Mouse (Mus musculus) heart, postnatal 4 days (tissue): Measurements from ENCODE around the gene Otop2. TPM values are rescaled to one million over a fixed set of nuclear protein-coding genes. Genes with fewer than 3 reads are reported as not detected.

Source experiments
- DNase-seq: peaks from one replicate; pipeline ENCODE4 v3.0.0; 2021
- total RNA-seq, 2 experiments: library from RNA; stranded (reverse); gene quantifications; 2 replicates each; pipeline ENCODE4 v1.2.3; 2021

The Otop2 gene
- total RNA-seq, 2 experiments from 2014 or later, result not detected

DNA sequence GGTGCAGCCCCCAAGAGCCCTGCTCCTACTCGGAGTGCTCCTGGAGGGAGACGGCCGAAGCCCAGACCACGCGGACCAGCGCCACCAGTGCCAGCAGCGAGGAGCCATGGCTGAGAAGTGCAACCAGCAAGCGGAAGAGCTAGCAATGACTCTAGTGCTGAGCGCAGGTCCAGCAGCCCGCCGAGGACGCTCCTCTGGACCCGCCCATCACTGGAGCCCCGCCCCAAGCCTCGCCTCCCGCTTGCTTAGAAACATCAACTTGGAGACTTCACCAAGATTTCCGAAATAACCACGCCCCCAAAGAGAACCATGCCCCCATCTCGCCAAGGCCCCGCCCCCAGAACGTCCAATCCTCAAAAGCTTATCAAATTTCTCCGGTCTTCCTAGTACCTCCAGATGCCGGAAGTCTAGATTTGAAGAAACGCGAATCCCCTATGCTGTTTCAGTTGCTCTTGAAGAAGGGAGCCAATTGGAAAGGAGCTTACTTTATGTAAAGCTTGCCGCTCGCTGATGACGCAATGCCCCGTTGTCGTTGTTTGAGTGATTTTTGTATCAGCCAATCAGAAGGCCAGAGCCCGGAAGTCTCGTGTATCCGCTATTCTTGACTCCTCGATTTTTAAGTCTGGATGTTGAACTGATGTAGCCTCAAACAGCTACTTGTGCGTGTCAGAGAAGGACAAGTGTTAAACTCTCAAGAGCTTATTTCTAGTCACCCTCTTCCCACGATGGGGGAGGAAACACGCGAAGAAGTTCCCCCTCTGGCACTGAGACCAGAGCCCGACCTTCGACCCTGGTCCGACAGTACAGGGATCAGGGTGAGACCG, 30.0 kb upstream of the Otop2 start, which contains the start of gene Fdxr:
TSS of gene Fdxr (minus strand) at position 271 of the 824 bp plus-strand sequence.
- DNase-seq, result peak; percentile 99

DNA sequence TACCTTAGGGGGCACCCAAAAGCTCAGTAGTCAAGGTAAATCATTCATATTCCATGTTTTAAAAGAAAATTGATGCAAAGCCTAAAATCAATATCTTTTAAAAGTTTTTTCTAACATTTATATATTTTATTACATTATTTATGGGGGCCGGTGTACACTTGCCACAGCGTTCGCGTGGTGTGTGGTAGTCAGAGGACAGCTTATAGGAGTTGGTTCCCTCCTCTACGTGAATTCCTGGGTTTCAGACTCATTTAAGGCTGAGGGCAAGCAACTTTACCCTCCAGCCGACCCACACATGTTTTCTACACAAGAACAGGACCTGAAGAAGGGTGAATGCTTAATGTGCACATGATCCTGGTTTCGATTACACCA, 29.4 kb upstream of the Otop2 start:
- no peak for DNase-seq

DNA sequence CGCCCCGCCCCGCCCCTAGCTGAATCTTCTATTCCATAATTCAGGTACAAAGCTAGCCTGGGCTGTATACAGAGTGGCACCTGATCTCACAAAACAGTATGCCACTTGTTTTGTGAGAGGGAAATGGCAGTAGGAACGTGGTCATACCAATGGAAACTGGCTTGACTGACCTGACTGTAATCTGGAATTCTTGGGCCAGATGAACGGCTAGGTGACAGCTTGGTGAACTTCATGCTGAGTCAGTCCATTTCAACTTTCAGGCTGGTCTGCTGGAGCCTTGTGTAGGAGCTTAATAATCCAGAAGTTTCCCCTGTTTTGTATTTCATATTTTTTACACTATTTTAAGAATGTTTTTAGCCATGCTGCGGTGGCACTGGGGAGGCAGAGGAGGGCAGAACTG, 28.8 kb upstream of the Otop2 start:
- no peak for DNase-seq

DNA sequence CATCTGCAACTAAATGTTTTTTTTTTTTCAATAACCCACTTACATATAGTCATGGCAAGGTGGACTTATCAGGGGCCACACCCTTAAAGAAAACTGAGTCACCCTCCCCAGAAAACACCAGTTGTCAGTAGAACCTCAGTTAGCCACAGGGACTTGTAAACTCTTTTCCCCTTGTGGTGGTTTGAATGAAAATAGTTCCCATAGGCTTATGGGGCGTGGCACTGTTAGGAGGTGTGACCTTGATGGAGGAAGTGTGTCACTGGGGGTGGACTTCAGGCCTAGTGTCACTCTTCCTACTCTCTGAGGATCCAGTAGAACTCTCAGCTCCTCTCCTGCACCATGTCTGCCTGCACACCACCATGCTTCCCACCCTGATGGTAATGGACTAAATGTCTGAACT, 27.2 kb upstream of the Otop2 start:
- no peak for DNase-seq

DNA sequence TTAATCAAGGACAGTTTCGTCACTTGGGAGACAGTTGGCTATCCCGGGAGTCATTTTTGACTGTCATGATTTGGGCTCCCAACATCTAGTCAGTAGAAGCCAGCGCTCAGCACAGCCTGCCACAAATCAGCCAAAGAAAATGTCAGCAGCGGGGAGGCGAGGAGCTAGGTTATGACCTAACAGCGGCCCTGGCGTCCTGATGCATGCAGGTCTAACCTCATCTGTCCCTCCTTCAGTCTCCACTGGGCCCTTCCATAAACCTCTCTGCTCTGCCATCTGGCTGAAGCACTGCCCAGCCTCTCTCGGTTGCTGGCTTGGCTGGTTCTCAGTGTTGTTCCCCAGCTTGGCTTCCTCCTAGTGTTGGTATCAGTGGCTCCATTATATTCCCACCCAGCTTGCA, 24.7 kb upstream of the Otop2 start:
- DNase-seq, result no peak

DNA sequence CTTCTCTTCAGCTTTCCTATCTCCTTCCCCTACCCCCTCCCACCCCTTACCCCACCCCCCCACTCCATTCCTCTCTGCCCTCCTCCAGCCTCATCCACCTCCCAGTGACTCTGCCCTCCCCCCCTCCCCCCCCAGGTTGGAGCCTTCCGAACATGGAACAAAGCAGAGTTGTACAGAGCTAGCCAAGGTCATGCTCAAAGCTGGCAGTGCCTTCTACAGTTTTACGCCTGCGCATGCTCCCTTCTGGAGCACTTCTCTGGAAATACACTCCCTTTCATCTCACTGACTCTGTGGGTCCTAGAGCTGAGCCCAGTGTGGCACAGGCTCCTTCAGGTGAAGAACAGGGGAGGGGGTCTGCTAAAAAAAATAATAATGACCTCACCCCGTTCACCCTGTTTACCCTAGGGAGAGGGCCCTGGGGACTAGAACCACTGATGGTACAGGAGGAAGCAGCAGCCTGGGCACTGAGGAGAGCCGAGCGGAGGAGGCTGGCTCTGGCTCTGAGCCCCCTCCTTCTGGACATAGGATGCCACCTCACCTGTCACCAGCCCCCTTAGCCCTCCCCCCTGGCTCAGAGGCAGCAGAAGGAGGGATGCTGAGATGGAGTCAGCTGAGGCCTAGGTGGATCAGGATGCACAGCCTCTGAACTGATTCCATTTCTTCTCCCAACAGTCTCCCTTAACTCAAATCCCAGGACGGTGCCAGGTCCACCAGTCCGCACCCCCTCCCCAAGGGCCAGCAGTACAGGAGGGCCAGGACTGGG, 24.1 kb upstream of the Otop2 start:
- no peak for DNase-seq

DNA sequence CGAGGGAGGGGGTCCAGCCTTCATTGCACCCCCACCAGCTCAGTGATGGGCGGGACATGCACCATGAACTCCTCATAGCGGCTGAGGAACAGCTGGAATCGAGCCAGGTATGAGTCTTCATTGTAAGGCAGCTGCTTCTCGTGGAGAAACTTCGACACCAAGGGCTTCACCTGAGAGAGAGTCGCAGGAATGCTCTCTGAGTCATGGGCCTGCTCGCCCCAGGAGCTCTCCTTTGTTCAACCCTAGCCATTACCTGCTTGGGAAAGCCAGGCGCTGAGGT, 23.5 kb upstream of the Otop2 start:
- DNase-seq, result no peak

DNA sequence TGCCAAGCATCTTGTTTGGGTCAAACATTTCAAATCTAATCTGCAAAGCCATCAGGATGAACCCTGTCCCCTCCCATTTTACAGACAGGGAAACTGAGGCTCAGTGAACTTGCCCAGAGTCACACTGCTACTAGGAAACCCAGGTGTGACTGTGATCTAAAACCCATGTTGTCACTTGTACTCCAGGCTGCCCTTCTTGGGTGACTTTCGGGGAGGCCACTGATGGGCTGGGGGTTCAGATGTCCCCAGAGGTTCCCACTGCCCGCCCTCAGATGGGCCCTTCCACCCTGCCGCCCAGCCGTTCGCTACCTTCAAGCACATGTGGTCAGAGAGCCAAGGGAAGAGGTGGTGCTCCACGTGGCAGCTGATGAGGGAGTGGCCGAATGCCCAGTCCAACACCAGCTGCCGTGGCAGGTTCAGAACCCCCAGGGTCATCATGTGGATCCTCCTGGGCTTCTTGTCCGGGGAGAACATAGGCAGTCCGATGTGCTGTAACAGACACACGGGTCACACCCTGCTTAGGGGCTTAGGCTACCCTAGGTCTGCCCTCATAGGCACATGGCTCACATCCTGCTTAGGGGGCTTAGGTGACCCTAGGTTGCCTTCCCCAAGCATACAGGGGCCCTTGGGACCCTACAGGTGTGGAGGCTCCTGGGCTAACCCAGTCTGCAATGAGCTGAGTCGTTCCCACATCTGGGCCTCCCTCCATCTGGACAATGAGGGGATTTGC, 22.9 kb upstream of the Otop2 start:
- DNase-seq, result no peak

DNA sequence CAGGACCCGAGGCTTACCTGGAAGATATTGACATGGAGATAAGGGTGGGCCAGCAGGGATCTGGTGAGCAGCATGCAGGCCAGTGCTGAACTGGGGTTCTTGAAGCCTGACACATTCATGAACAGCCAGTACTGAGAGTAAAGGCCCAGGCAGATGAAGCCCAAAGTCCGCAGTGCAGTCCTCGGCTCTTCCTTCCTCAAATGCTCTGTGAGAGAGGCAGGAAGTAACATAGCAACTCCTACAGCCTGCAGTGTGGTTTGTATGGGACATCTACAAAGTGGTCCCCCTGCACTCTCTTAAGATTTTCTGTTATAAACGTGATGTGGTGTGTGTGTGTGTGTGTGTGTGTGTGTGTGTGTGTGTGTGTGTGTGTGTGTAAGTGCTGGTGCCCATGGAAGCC, 21.7 kb upstream of the Otop2 start:
- no peak for DNase-seq

DNA sequence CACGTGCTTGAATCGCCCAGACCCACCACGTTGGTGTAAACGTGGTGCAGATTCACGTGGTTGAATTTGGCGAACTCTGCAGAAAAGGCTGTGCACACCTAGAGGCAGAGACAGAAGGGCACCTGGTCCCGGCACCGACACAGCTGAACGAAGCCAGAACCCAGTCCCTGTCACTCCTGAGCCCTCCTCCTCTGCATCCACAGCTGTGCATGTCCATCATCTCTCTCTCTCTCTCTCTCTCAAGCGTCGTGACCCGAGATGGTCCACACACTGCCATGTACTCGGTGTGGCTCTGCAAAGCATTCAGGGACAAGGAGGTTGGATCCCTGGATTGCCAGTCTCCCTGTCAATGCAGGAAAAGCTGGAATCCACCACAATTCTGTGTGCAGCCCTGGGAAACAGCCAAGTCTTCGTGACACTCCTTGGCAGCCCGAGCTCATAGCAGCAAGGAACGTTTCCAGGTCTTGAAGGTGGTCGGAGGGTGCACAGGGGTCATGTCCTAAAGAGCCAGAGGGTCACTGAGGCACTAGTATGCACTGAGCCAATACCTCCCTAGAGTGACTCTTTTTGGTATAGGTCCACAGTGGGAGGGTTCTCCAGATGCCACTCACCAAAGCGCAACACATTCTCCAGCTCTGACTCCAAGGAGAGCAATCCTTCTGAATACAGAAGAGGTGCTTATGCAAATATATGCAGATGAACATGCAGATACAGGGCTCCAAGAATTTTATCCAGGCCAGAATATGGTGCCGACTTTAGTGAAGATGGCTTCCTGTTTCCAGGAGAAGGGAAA, 20.6 kb upstream of the Otop2 start:
- DNase-seq, result no peak

DNA sequence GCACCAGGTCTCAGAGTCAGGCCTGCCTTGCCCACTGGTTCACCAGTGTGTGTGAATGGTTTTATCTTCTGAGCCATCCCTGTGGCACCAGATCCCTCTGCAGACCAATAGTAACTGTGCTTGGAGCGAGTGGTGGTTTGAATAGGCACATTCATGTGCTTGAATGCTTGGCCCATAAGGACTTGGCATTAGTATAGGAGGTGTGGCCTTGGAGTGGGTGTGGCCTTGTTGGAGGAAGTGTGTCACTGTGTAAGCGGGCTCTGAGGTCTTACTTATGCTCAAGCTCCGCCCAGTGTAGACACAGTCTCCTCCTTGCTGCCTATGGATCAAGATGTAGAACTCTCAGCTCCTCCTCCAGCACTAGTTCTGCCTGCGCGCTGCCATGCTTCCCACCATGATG, 19.6 kb upstream of the Otop2 start:
- no peak for DNase-seq

DNA sequence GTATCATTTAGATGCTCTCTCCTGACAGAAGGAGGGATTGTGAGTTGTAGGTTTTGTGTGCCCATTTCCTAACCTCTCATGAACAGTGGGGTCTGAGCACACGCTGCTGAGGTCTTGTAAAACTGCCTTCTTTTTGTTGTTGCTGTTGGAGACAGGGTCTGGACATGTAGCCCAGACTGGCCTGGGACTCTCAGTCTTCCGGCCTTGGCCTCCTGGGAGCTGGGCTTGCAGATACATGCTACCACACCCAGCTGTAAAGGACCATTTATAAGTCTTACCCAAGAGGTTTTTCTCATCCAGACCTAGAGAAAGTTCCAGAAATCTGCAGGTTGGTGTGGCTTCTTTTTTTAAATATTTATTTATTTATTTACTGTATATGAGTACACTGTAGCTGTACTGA, 18.7 kb upstream of the Otop2 start:
- no peak for DNase-seq

DNA sequence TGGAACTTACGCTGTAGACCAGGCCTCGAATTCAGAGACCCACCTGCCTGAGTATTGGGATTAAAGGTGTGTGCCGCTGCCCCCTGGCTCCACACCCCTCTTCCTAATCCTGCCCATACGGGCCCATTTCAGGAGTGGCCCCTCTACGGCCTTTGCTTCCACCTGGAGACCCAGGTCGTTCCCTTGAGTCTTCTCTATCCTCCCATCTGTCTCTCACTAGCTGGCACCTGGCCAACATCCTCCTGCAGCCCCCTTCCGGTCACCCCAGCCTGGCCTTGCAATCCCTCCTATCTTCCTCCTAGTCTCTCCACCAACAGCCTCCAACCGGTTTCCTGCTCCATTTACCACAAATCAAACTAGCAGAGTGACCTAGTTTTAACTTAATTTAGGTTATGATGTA, 17.1 kb upstream of the Otop2 start:
- no peak for DNase-seq

DNA sequence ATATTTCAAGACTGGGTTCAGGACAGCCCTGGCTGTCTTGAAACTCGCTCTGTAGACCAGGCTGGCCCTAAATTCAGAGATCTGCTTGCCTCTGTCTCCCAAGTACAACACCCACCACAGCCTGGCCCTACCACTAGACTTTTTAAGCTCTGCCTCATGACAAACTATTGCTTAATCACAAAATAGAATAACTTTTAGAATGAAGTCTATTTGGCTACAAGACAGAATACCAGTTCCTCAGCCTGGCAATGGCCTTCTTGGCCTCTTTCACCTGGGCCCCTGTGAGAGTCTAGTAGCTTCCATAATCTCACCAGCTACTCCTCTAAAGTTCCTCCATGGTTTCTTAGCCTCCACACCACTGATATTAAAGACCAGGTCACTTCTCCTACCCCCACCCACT, 16.6 kb upstream of the Otop2 start:
- no peak for DNase-seq

DNA sequence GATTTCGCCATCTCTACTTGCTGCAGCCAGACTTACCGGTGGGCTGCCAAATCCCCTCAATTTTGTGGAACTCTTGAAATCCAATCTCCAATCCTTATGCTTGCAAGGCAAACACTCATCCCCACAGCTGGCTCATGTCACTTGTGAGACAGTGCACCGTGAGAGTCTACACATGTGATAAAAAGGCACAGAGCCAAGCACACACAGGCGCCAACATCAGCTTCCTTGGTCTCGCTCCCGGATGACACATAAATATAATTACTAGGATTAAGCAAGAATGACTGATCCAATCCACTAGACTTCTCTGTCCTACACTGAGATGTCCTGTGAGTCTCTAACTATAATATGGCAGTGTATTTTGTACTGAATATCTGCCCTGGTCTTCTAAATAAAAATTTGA, 16.0 kb upstream of the Otop2 start:
- DNase-seq, result peak; percentile 83

DNA sequence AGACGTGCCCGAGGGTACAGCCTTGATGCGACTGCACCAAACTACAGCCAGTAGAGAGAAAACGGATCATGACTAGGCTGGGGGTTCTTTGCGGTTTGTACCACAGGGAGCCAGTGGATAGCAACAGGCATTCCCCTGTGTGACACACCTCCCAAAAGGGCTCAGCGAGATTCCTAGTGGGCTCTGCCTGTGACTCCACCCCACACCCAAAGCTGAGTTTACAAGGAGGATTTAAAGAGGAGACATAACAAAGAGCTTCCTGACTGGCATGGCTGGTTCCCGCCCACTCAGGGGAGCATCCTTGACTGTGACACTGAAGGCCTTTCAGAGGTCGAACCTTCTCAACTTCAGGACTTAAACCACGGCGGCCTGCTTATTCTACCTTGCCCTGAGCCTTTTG, 15.5 kb upstream of the Otop2 start:
- DNase-seq, result no peak

DNA sequence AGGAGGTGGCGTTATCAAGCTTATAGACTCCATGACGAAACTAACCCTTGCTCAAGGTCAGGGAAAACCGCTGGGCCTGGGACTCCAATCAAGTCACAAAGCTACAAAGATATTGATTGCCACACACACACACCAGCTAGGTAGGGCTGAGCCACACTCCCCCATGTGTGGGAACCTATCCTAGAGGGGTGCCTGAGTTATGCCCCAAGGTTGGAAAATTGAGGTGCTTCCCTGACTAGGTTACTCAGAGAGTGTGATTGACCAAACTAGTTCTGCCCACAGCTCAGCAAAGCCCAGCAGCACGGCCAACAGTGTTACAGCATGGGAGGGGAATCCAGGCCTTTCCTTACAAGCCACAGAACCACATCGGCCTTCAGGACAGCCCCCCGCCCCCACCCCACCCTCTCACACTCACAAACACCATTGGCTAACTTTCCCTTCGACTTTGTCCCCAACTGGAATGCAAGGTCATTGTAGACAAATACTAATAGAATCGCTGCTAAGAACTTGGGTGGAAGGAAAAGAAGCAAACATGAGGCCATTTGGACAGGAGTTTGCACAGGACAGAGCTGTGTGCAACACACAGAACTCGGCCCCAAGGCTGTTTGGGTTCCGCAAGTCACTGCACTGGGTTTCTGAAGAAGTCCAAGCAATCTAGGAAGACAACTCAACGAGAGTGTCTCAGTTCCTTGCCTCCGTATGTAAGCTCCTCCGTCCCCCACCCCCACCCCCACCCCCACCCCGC, 14.2 kb upstream of the Otop2 start:
- no peak for DNase-seq

DNA sequence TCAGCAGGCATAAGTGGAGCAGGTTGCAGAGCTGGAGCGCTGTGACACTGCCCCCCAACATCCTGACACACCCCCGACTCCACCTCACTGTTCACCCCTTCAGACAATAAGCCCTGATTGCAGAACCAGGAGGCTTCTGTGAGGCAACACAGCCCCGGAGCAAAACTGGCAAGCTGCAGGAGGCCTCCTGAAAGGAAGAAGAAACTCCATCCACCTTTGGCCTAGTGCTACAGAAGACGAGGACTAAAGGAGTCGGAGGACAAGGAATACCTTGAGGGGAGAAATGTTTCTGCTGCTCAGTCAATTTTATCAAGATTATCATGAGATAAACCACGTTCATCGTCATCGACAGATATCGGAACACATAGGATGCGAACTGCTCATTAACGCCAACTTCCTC, 11.0 kb upstream of the Otop2 start:
- DNase-seq, result no peak

DNA sequence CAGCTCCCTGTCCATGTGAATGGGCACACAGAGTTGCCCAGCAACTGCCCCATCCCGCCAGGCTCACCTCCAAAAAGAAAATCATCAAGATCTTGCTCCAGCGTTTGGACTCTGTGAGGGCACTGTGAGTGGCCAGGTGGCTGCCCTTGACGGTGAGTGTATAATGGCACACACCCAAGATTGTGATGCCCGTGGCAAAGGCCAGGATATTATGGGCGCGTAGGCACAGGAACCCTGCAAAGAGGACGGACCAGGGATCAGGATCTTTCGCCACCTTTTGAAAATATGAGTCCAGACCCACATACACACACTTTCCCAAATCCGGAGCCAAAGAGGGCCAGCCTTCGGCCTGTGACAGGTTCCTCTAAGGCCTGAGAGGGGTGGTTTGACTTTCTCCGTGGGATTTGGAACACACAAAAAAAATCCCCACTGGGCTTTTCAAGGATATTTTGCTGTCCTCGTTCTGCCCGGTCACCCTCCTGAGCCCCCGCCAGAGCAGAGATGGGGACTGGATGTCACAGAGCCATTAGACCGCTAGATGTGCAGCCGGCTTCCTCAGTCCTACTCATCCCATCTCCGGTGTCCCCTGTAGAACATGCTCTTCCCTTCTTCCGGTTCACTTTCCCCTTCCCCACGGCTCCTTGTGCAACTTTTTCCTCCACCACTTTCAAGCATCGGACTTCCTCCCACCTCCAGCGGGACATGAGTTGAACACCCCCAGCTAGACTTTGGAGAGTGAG, 10.3 kb upstream of the Otop2 start:
- DNase-seq, result no peak

DNA sequence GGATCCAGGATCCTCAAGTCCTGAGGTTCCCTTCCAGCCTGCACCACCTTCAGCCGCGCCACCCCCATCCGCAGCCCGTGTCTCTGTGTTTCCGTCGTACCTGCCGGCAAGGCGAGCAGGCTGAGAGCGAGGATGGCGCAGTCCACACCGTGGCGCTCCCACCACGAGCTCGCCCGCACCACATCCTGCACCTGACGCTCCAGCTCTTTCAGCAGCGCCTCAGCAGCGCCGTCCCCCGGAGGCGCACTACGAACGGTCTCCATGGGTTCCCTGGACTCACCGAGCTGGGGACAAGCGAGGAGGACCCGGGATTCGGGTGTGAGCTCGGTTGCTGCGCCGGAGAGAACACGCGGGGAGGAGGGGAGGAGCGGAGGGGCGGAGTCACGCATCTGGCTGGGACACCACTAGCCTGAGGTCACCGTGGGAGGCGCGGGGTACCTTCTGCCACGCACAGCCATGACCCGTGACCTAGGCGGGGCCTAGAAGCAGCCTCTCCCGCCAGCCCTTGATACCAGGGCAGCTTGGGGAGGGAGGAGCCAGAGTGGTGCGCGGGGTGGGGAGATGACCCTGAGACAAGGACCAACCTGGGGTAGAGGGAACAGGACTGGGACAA, 9.6 kb upstream of the Otop2 start, which contains the start of gene Fads6:
TSS of gene Fads6 (minus strand) at position 450 of the 613 bp plus-strand sequence.
- DNase-seq, result peak; percentile 51

DNA sequence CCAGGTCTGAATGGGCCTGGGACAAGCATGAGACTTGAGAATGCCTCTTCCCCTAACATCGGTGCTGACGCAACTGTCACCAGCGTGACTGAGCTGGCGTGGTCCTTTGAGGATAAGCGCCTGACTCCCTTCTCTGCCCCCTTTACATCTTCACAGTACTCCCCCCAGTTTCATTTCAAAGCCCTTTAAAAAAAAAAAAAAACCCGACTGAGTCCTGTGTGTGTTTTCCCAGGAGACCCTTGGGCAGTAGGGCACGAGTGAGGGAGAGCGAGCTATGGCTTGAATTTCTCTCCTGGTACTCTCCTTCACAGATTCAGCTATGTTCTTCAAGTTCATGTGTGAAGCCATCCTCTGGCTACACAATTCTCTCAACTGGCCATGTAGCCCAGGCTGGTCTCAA, 8.8 kb upstream of the Otop2 start:
- no peak for DNase-seq
